Mouse (Mus musculus): ENCODE data around the gene Sh3bgrl.

DNA sequence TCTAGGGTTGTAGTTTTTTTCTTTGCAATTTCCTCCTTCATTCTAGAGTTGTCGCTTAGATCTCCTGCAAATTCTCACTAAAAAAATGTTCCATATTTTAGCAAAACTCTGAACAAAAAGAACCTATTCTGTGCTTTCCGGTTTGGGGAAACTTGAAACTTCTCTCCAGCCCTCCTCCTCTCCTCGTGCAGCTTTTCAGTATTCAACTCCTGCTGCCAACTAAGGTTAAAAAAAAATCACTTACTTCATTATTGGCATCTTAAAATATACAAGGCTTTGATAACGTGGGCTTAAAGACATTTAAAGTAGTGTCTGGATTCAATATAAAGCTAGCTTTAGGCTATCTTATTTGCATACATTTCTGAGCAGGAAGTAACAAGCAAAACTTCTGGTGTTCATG is 365 bp upstream of the Sh3bgrl start:
- TF ChIP-seq POLR2A (IDR thresholded peaks at IDR 0.05; ENCODE audit: extremely low read depth, insufficient read depth, low read length) (no peak), CTCF (IDR thresholded peaks at IDR 0.05; ENCODE audit: extremely low read depth, insufficient read depth, low read length) (no peak)

All from cortical plate, adult 2 months (tissue).